Mouse (Mus musculus) ES-Bruce4 (cell line): ENCODE results near the gene Tanc1. TPM values are rescaled to one million over a fixed set of nuclear protein-coding genes. Genes with fewer than 3 reads are reported as not detected.

Experiments
- H3K27ac ChIP-seq: 2 replicates; pipeline ENCODE4 v1.5.1; 2012; ENCODE audit warnings: low read length, inconsistent platforms; ENCODE audit not compliant: insufficient read depth
- H3K27me3 ChIP-seq: 2 replicates; pipeline ENCODE4 v1.6.1; 2012; ENCODE audit warnings: mild to moderate bottlenecking, low read length, inconsistent platforms; ENCODE audit not compliant: control insufficient read depth, poor library complexity, insufficient read depth, severe bottlenecking
- H3K36me3 ChIP-seq: 2 replicates; pipeline ENCODE4 v1.6.1; 2012; ENCODE audit warnings: inconsistent platforms, mild to moderate bottlenecking, low read length, moderate library complexity; ENCODE audit not compliant: control insufficient read depth, poor library complexity, insufficient read depth, severe bottlenecking
- H3K4me1 ChIP-seq: one replicate; pipeline ENCODE4 v1.8.1; 2011; ENCODE audit warnings: low read length; ENCODE audit not compliant: control insufficient read depth, insufficient read depth
- H3K4me3 ChIP-seq: 2 replicates; pipeline ENCODE4 v1.5.1; 2011; ENCODE audit warnings: low read depth, mild to moderate bottlenecking, low read length
- H3K9ac ChIP-seq: 2 replicates; pipeline ENCODE4 v1.6.1; 2012; ENCODE audit warnings: low read depth, mild to moderate bottlenecking, inconsistent platforms; ENCODE audit not compliant: poor library complexity, severe bottlenecking
- H3K9me3 ChIP-seq: replicated peaks from 2 replicates; pipeline ENCODE4 v1.6.1; 2012; ENCODE audit warnings: mild to moderate bottlenecking, low read length, inconsistent platforms; ENCODE audit not compliant: control insufficient read depth, poor library complexity, insufficient read depth, severe bottlenecking
- CTCF ChIP-seq: IDR thresholded peaks from one replicate; pipeline ENCODE4 v1.8.1; 2011; ENCODE audit warnings: low read depth, low read length
- EP300 ChIP-seq: IDR thresholded peaks from 2 replicates; pipeline ENCODE4 v1.6.1; 2011; ENCODE audit warnings: low read depth, low read length; ENCODE audit not compliant: insufficient read depth
- POLR2A ChIP-seq: IDR thresholded peaks from one replicate; pipeline ENCODE4 v1.8.1; 2011; ENCODE audit warnings: low read length; ENCODE audit not compliant: insufficient read depth
- polyA plus RNA-seq: library from polyadenylated mRNA; stranded (reverse); fragments of >200 nt; gene quantifications from 2 replicates; pipeline ENCODE4 v1.2.4, GENCODE M21; 2011; ENCODE audit warnings: low read depth; ENCODE audit not compliant: missing spikeins, insufficient read depth, insufficient read length

The Tanc1 gene
- polyA plus RNA-seq, 1 experiment, result 62.4 TPM

- Histone ChIP-seq H3K27ac (no peak overlapping the region), H3K9me3 (peaks cover 11% of the 10 kb centered on the region), H3K27me3 (no peaks in the 10 kb centered on the region), H3K4me1 (peaks cover 6% of the 10 kb centered on the region), H3K36me3 (no peaks in the 10 kb centered on the region), H3K4me3 (no peak overlapping the region), H3K9ac (no peak overlapping the region)
- TF ChIP-seq EP300 (no peak), POLR2A (no peak), CTCF (no peak)
Observed at GRCm38 (mm10) chr2:59637040-59637785, 25.4 kb downstream of the Tanc1 start.

GRCm38 (mm10) chr2:59642722-59643121 is 30.9 kb downstream of the Tanc1 start:
- Histone ChIP-seq H3K9ac (no peak overlapping the region), H3K27ac (no peak overlapping the region), H3K9me3 (no peaks in the 10 kb centered on the region), H3K36me3 (no peaks in the 10 kb centered on the region), H3K4me1 (peaks cover 13% of the 10 kb centered on the region), H3K4me3 (no peak overlapping the region), H3K27me3 (no peaks in the 10 kb centered on the region)
- no peak for TF ChIP-seq POLR2A
- no peak for TF ChIP-seq EP300
- no peak for TF ChIP-seq CTCF

- Histone ChIP-seq H3K36me3 (no peaks in the 10 kb centered on the region), H3K4me1 (peaks cover 14% of the 10 kb centered on the region), H3K9me3 (no peaks in the 10 kb centered on the region), H3K9ac (no peak overlapping the region), H3K27ac (no peak overlapping the region), H3K27me3 (no peaks in the 10 kb centered on the region), H3K4me3 (no peak overlapping the region)
- TF ChIP-seq EP300 (no peak), POLR2A (no peak), CTCF (no peak)
Observed at GRCm38 (mm10) chr2:59644816-59645215, 33.0 kb downstream of the Tanc1 start.

GRCm38 (mm10) chr2:59645515-59645914 is 33.7 kb downstream of the Tanc1 start:
- no peak overlapping the region for H3K4me3 ChIP-seq
- H3K9ac ChIP-seq, result no peak overlapping the region
- no peaks in the 10 kb centered on the region for H3K36me3 ChIP-seq
- H3K9me3 ChIP-seq, result no peaks in the 10 kb centered on the region
- no peak overlapping the region for H3K27ac ChIP-seq
- H3K4me1 ChIP-seq, result peaks cover 14% of the 10 kb centered on the region
- TF ChIP-seq POLR2A (no peak), EP300 (no peak), CTCF (no peak)
- H3K27me3 ChIP-seq, result no peaks in the 10 kb centered on the region

- Histone ChIP-seq H3K4me1 (peaks cover 14% of the 10 kb centered on the region), H3K36me3 (no peaks in the 10 kb centered on the region), H3K27me3 (no peaks in the 10 kb centered on the region), H3K9ac (no peak overlapping the region), H3K4me3 (no peak overlapping the region), H3K9me3 (no peaks in the 10 kb centered on the region), H3K27ac (no peak overlapping the region)
- TF ChIP-seq POLR2A (no peak), CTCF (no peak), EP300 (no peak)
Observed at GRCm38 (mm10) chr2:59646740-59647390, 35.0 kb downstream of the Tanc1 start.

GRCm38 (mm10) chr2:59648444-59648843 is 36.6 kb downstream of the Tanc1 start:
- Histone ChIP-seq H3K4me1 (peaks cover 14% of the 10 kb centered on the region), H3K9me3 (no peaks in the 10 kb centered on the region), H3K4me3 (no peak overlapping the region), H3K27ac (peak overlapping the region; percentile 54; the same call in 1 of the 2 replicates), H3K27me3 (no peaks in the 10 kb centered on the region), H3K36me3 (no peaks in the 10 kb centered on the region), H3K9ac (no peak overlapping the region)
- TF ChIP-seq CTCF (no peak), EP300 (peak; percentile 66), POLR2A (no peak)
